Mouse (Mus musculus) intestine, postnatal 0 days (tissue): ENCODE data around the gene Nxph3. TPM values are rescaled to one million over a fixed set of nuclear protein-coding genes. Genes with fewer than 3 reads are reported as not detected.

ENCODE experiments used
- ATAC-seq: fragments of 200-750 bp; cut with Nextera tagmentation; 2 replicates; pipeline ENCODE4 v1.8.0; 2017; ENCODE audit warnings: mild to moderate bottlenecking, moderate TSS enrichment, moderate library complexity
- H3K27ac ChIP-seq: fragments of 300-500 bp; sonication (generic); 2 replicates; pipeline ENCODE4 v1.5.1; 2014; ENCODE audit warnings: mild to moderate bottlenecking, low read depth, low read length, moderate library complexity
- H3K27me3 ChIP-seq: fragments of 300-500 bp; sonication (generic); replicated peaks from 2 replicates; pipeline ENCODE4 v1.6.1; 2014; ENCODE audit warnings: low read length, mixed read lengths; ENCODE audit not compliant: control insufficient read depth, insufficient read depth
- H3K36me3 ChIP-seq: fragments of 300-500 bp; sonication (generic); 2 replicates; pipeline ENCODE4 v1.6.1; 2014; ENCODE audit warnings: mild to moderate bottlenecking, moderate library complexity; ENCODE audit not compliant: control insufficient read depth, insufficient read depth
- H3K4me1 ChIP-seq: fragments of 300-500 bp; sonication (generic); replicated peaks from 2 replicates; pipeline ENCODE4 v1.6.1; 2014; ENCODE audit warnings: antibody characterized with exemption, low read length, mixed read lengths; ENCODE audit not compliant: control insufficient read depth, insufficient read depth
- H3K4me2 ChIP-seq: fragments of 300-500 bp; sonication (generic); replicated peaks from 2 replicates; pipeline ENCODE4 v1.6.1; 2014; ENCODE audit warnings: low read depth, mild to moderate bottlenecking, moderate library complexity
- H3K4me3 ChIP-seq: fragments of 300-500 bp; sonication (generic); 2 replicates; pipeline ENCODE4 v1.5.1; 2014; ENCODE audit warnings: low read depth, low read length
- H3K9ac ChIP-seq: fragments of 300-500 bp; sonication (generic); 2 replicates; pipeline ENCODE4 v1.6.1; 2014; ENCODE audit warnings: mild to moderate bottlenecking, low read depth, low read length
- H3K9me3 ChIP-seq: fragments of 300-500 bp; sonication (generic); 2 replicates; pipeline ENCODE4 v1.6.1; 2016; ENCODE audit warnings: mixed run types; ENCODE audit not compliant: control insufficient read depth
- CTCF ChIP-seq: sonication (generic); IDR thresholded peaks from 2 replicates; pipeline ENCODE4 v1.5.1; 2016; ENCODE audit warnings: low read depth, mild to moderate bottlenecking, control low read depth, antibody characterized with exemption, moderate library complexity
- WGBS: fragments of 180-500 bp; shearing (Covaris S2); extraction: QIAGEN DNeasy Blood & Tissue Kit; methylation state at CpG from one replicate; pipeline ENCODE4 v1.1.7; 2014; 5-methylcytosine and 5-hydroxymethylcytosine counted together
- polyA plus RNA-seq: library from polyadenylated mRNA; unstranded; fragments of >200 nt; fragmentation: Nextera tagmentation; extraction: Ambion mirVana; gene quantifications from 2 replicates; pipeline ENCODE4 v1.2.1, GENCODE M21; 2015

Nxph3 gene
- polyA plus RNA-seq, 1 experiment from 2014 or later = 0.43 TPM

GRCm38 (mm10) chr11:95538378-95539104 is 24.2 kb upstream of the Nxph3 start:
- Histone ChIP-seq H3K27me3 (no peaks in the 10 kb centered on the region), H3K27ac (no peak overlapping the region), H3K4me3 (no peak overlapping the region), H3K36me3 (no peaks in the 10 kb centered on the region), H3K4me2 (no peak overlapping the region), H3K9me3 (no peaks in the 10 kb centered on the region), H3K9ac (no peak overlapping the region), H3K4me1 (no peaks in the 10 kb centered on the region)
- no peak for TF ChIP-seq CTCF
- 85% methylated on average over 15 of the region's 15 CpGs for WGBS
- ATAC-seq = no peak

- peak; percentile 100 for TF ChIP-seq CTCF
- H3K27me3 ChIP-seq = no peaks in the 10 kb centered on the region
- no peaks in the 10 kb centered on the region for H3K9me3 ChIP-seq
- H3K4me3 ChIP-seq = no peak overlapping the region
- no peaks in the 10 kb centered on the region for H3K36me3 ChIP-seq
- 23% methylated on average over 24 of the region's 24 CpGs for WGBS
- H3K27ac ChIP-seq = no peak overlapping the region
- peak; percentile 66 for ATAC-seq
- H3K4me1 ChIP-seq = no peaks in the 10 kb centered on the region
- no peak overlapping the region for H3K9ac ChIP-seq
- H3K4me2 ChIP-seq = peak overlapping the region; percentile 30; the same call in 1 of the 2 replicates
Measured at GRCm38 (mm10) chr11:95533484-95534160, 19.3 kb upstream of the Nxph3 start.

GRCm38 (mm10) chr11:95532353-95533072 is 18.1 kb upstream of the Nxph3 start:
- Histone ChIP-seq H3K9ac (no peak overlapping the region), H3K4me2 (no peak overlapping the region), H3K4me1 (no peaks in the 10 kb centered on the region), H3K36me3 (no peaks in the 10 kb centered on the region), H3K9me3 (no peaks in the 10 kb centered on the region), H3K4me3 (no peak overlapping the region), H3K27me3 (no peaks in the 10 kb centered on the region), H3K27ac (no peak overlapping the region)
- no peak for ATAC-seq
- no peak for TF ChIP-seq CTCF
- WGBS = 68% methylated on average over 13 of the region's 13 CpGs

- Histone ChIP-seq H3K4me1 (no peaks in the 10 kb centered on the region), H3K9ac (no peak overlapping the region), H3K27me3 (no peaks in the 10 kb centered on the region), H3K9me3 (no peaks in the 10 kb centered on the region), H3K4me3 (no peak overlapping the region), H3K27ac (no peak overlapping the region), H3K4me2 (no peak overlapping the region), H3K36me3 (no peaks in the 10 kb centered on the region)
- peak; percentile 25 for TF ChIP-seq CTCF
- 81% methylated on average over 3 of the region's 3 CpGs for WGBS
- no peak for ATAC-seq
Measured at GRCm38 (mm10) chr11:95528231-95528630, 13.9 kb upstream of the Nxph3 start.

GRCm38 (mm10) chr11:95527307-95527706 is 12.9 kb upstream of the Nxph3 start:
- TF ChIP-seq CTCF = no peak
- Histone ChIP-seq H3K27ac (no peak overlapping the region), H3K4me3 (no peak overlapping the region), H3K4me1 (no peaks in the 10 kb centered on the region), H3K27me3 (no peaks in the 10 kb centered on the region), H3K9me3 (no peaks in the 10 kb centered on the region), H3K36me3 (no peaks in the 10 kb centered on the region), H3K4me2 (no peak overlapping the region), H3K9ac (no peak overlapping the region)
- 81% methylated on average over 8 of the region's 8 CpGs for WGBS
- ATAC-seq = no peak

GRCm38 (mm10) chr11:95521563-95521962 is 7.2 kb upstream of the Nxph3 start:
- H3K9me3 ChIP-seq = no peaks in the 10 kb centered on the region
- no peaks in the 10 kb centered on the region for H3K36me3 ChIP-seq
- ATAC-seq = peak; percentile 48
- peaks cover 6% of the 10 kb centered on the region for H3K27me3 ChIP-seq
- TF ChIP-seq CTCF = peak; percentile 94
- peak overlapping the region; percentile 57 for H3K4me2 ChIP-seq
- H3K27ac ChIP-seq = no peak overlapping the region
- H3K9ac ChIP-seq = no peak overlapping the region
- H3K4me3 ChIP-seq = peak overlapping the region; percentile 19
- H3K4me1 ChIP-seq = 0 out of 2 replicates have a peak, but pooled peaks cover 4% of the 10 kb centered on the region
- 2% methylated on average over 13 of the region's 13 CpGs for WGBS
